Mouse (Mus musculus) lung, embryonic 14.5 days (tissue): ENCODE results near the gene Cog5. TPM values are rescaled to one million over a fixed set of nuclear protein-coding genes. Genes with fewer than 3 reads are reported as not detected.

Experiments used
- ATAC-seq: fragments of 200-750 bp; cut with Nextera tagmentation; 2 replicates; pipeline ENCODE4 v1.8.0; 2017; ENCODE audit warnings: mild to moderate bottlenecking, moderate TSS enrichment, moderate library complexity; ENCODE audit not compliant: insufficient read depth
- DNase-seq: peaks from one replicate; pipeline ENCODE4 v3.0.0-alpha.2; 2015
- H3K27ac ChIP-seq: fragments of 300-500 bp; sonication (generic); 2 replicates; pipeline ENCODE4 v1.5.1; 2014; ENCODE audit warnings: low read depth, mild to moderate bottlenecking, moderate library complexity
- H3K27me3 ChIP-seq: fragments of 300-500 bp; sonication (generic); 2 replicates; pipeline ENCODE4 v1.6.1; 2014; ENCODE audit warnings: low read length, control low read depth; ENCODE audit not compliant: insufficient read depth
- H3K36me3 ChIP-seq: fragments of 300-500 bp; sonication (generic); 2 replicates; pipeline ENCODE4 v1.6.1; 2014; ENCODE audit warnings: control low read depth; ENCODE audit not compliant: insufficient read depth
- H3K4me1 ChIP-seq: fragments of 300-500 bp; sonication (generic); 2 replicates; pipeline ENCODE4 v1.6.1; 2014; ENCODE audit warnings: antibody characterized with exemption, control low read depth; ENCODE audit not compliant: insufficient read depth
- H3K4me2 ChIP-seq: fragments of 300-500 bp; sonication (generic); 2 replicates; pipeline ENCODE4 v1.6.1; 2014; ENCODE audit warnings: mild to moderate bottlenecking
- H3K4me3 ChIP-seq: fragments of 300-500 bp; sonication (generic); 2 replicates; pipeline ENCODE4 v1.5.1; 2014; ENCODE audit warnings: low read depth, low read length
- H3K9ac ChIP-seq: fragments of 300-500 bp; sonication (generic); 2 replicates; pipeline ENCODE4 v1.6.1; 2014
- H3K9me3 ChIP-seq: fragments of 300-500 bp; sonication (generic); 2 replicates; pipeline ENCODE4 v1.6.1; 2016; ENCODE audit warnings: low read depth, low read length, control low read depth
- CTCF ChIP-seq: IDR thresholded peaks from 2 replicates; pipeline ENCODE4 v1.5.1; 2016; ENCODE audit warnings: antibody characterized with exemption, low read depth
- WGBS: fragments of 180-500 bp; shearing (Covaris S2); extraction: QIAGEN DNeasy Blood & Tissue Kit; methylation state at CpG from one replicate; pipeline ENCODE4 v1.1.7; 2014; 5-methylcytosine and 5-hydroxymethylcytosine counted together
- polyA plus RNA-seq: library from polyadenylated mRNA; unstranded; fragments of >200 nt; fragmentation: Nextera tagmentation; extraction: Ambion mirVana; gene quantifications from 2 replicates; pipeline ENCODE4 v1.2.1, GENCODE M21; 2014

Gene Cog5
- polyA plus RNA-seq, 1 experiment from 2014 or later: 34.0 TPM

DNA sequence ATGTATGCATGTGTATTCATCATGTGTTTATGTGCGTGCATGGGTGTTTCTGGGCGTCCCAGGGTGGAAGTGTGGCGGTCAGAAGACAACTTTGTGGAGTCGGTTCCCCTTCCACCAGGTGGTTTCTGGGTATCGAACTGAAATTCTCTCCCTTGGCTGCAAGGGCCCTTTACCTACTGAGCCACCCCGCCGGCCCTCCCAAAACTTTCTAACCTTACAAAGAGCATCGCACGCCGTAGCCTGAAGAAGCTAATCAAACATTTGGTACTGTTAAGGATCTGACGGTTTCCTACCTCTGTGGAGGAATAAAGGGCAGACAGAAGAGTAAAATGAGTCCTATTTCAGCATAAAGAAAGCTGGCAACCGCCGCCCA, 20.7 kb upstream of the Cog5 start:
- Histone ChIP-seq H3K9me3 (no peaks in the 10 kb centered on the region), H3K4me3 (peak overlapping the region; percentile 63), H3K36me3 (no peaks in the 10 kb centered on the region), H3K4me2 (peak overlapping the region; percentile 83), H3K9ac (peak overlapping the region; percentile 86), H3K4me1 (no peaks in the 10 kb centered on the region), H3K27ac (peak overlapping the region; percentile 67), H3K27me3 (no peaks in the 10 kb centered on the region)
- DNase-seq: peak; percentile 60
- TF ChIP-seq CTCF: no peak
- peak; percentile 57 for ATAC-seq
- 5% methylated on average over 13 of the region's 13 CpGs for WGBS

DNA sequence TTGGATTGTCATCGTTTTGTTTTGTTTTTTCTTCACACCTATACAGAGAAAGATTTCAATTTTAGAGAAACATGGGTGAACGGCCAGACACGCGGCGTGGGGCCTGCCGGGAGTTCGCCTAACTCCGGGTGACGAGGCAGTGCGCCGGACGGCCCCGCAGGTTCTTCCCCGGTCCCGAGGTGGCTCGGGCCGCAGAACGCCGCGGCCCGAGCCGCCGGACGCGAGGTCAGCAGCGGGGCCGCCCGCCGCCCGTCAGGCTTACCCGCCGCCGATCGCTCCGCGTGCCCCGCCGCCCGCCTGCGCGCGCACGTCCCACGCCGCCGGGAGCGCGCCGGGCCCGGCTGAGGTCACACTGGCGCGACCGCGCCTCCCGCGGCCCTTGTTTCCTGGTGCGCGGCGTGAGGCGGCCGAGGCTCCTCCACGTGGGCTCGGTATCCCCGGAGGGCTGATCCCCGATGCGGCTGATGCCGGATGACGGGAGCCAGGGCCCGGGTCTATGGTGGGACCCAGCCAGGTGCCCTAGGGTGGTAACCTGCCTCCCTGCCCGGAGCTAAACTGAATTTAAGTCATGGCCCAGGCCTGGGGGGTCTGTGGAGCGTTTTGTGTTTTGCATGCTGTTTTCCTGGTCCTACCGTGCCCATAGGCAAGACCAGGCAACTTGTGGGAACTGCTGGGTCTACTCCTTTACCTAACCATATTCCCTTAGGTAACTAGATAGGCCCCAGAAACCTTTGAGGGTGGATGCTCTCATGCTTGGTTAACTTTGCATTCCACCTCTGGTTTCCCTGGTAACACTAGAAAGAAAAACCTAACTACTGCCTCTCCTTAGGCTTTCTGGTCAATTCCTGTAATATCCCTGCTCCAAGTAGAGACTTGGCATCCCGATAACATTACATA, 20.1 kb upstream of the Cog5 start, which contains the start of gene Bcap29:
Gene Bcap29, minus strand, starts transcription at position 316 of the 897 bp plus-strand sequence.
- Histone ChIP-seq H3K36me3 (no peaks in the 10 kb centered on the region), H3K9me3 (no peaks in the 10 kb centered on the region), H3K4me1 (no peaks in the 10 kb centered on the region), H3K9ac (peak within 1 kb of the TSS; percentile 86), H3K4me3 (peak within 1 kb of the TSS; percentile 63), H3K27ac (peak within 1 kb of the TSS; percentile 67), H3K4me2 (peak within 1 kb of the TSS; percentile 83), H3K27me3 (no peaks in the 10 kb centered on the region)
- WGBS: 2% methylated on average over 73 of the region's 73 CpGs
- ATAC-seq (peak; percentile 86), DNase-seq (peak; percentile 87)
- TF ChIP-seq CTCF: no peak

- Histone ChIP-seq H3K9ac (no peak overlapping the region), H3K4me3 (no peak overlapping the region)
Observed at GRCm38 (mm10) chr12:31635240-31635607, 19.4 kb upstream of the Cog5 start.

DNA sequence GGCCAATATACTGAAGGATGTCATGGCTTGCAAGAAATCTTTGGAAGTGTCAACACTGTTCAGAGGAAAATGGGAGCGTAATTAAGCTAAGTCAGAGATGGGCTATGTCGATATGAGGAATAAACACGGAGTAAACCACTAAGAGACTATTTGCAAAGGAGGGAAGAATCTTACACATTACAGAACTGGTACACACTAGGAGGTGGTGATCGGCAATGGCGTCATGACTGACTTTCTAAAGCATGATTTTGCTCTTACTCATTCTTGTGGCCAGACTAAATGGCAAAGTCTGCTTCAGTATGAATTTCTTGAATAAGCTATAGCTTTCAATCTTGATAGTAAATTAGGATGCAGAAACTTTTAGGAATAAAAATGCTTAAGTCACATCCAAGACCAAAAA, 1.1 kb upstream of the Cog5 start:
- ATAC-seq (no peak), DNase-seq (no peak)
- Histone ChIP-seq H3K9ac (no peak overlapping the region), H3K36me3 (no peaks in the 10 kb centered on the region), H3K4me3 (peak overlapping the region; percentile 81), H3K27me3 (no peaks in the 10 kb centered on the region), H3K9me3 (no peaks in the 10 kb centered on the region), H3K4me2 (peak overlapping the region; percentile 79), H3K27ac (no peak overlapping the region), H3K4me1 (peaks cover 4% of the 10 kb centered on the region; the same call in 1 of the 2 replicates)
- no peak for TF ChIP-seq CTCF
- WGBS: 65% methylated on average over 5 of the region's 5 CpGs

More at GRCm38 (mm10) chr12:31635240-31635607, 19.4 kb upstream of the Cog5 start:
- Histone ChIP-seq H3K9me3 (no peaks in the 10 kb centered on the region), H3K4me1 (no peaks in the 10 kb centered on the region), H3K4me2 (peak overlapping the region; percentile 83), H3K27ac (no peak overlapping the region), H3K36me3 (peaks cover 3% of the 10 kb centered on the region; the same call in 1 of the 2 replicates), H3K27me3 (no peaks in the 10 kb centered on the region)
- 93% methylated on average over 3 of the region's 3 CpGs for WGBS
- TF ChIP-seq CTCF: no peak
- ATAC-seq: peak; percentile 9; the same call in 1 of the 2 replicates
- DNase-seq: no peak

DNA sequence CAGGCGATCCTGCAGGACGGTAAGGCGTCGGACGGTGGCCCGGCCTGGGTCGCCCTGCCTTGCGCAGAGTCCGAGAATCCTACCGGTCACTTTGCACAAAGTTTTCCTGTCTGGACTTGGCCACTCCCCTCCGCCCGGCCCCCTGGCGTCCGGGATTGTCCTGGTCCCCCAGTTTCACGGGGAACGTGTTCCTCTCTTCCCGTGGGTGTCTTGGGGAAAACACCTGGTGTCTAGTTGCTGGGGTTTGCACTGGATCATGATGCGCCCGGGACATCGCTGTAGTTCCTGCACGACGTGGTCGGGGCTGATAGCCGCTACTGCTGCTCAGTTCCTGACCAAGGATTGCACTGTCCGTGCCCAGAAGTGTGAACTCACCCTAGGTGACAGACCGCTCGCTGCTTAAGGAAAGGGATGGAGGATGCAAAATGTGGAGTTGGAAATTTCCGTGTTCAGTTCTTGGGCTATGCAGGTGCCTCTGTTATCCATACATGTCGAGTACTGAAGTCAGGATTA, 352 bp downstream of the Cog5 start:
- peak overlapping the region; percentile 81 for H3K4me3 ChIP-seq
- no peaks in the 10 kb centered on the region for H3K9me3 ChIP-seq
- DNase-seq: no peak
- peak overlapping the region; percentile 93 for H3K27ac ChIP-seq
- peak; percentile 63 for TF ChIP-seq CTCF
- H3K27me3 ChIP-seq: no peaks in the 10 kb centered on the region
- H3K9ac ChIP-seq: peak overlapping the region; percentile 79
- peak overlapping the region; percentile 79 for H3K4me2 ChIP-seq
- ATAC-seq: peak; percentile 89
- under 1% methylated on average over 29 of the region's 29 CpGs for WGBS
- peaks cover 4% of the 10 kb centered on the region; the same call in 1 of the 2 replicates for H3K4me1 ChIP-seq
- no peaks in the 10 kb centered on the region for H3K36me3 ChIP-seq

- TF ChIP-seq CTCF: no peak
- ATAC-seq: no peak
- no peaks in the 10 kb centered on the region for H3K9me3 ChIP-seq
- H3K9ac ChIP-seq: no peak overlapping the region
- peaks cover 4% of the 10 kb centered on the region; the same call in 1 of the 2 replicates for H3K4me1 ChIP-seq
- H3K4me3 ChIP-seq: no peak overlapping the region
- H3K27me3 ChIP-seq: no peaks in the 10 kb centered on the region
- H3K4me2 ChIP-seq: no peak overlapping the region
- 0 out of 2 replicates have a peak, but pooled peaks cover 2% of the 10 kb centered on the region for H3K36me3 ChIP-seq
- WGBS: 94% methylated on average over 2 of the region's 2 CpGs
- no peak for DNase-seq
- H3K27ac ChIP-seq: no peak overlapping the region
Observed at GRCm38 (mm10) chr12:31656841-31657240, 2.2 kb downstream of the Cog5 start.

GRCm38 (mm10) chr12:31665999-31666398, 11.3 kb downstream of the Cog5 start:
- H3K27me3 ChIP-seq: no peaks in the 10 kb centered on the region
- DNase-seq (no peak), ATAC-seq (no peak)
- H3K4me2 ChIP-seq: no peak overlapping the region
- peaks cover 42% of the 10 kb centered on the region for H3K36me3 ChIP-seq
- no peak overlapping the region for H3K9ac ChIP-seq
- H3K4me3 ChIP-seq: no peak overlapping the region
- 75% methylated on average over 6 of the region's 6 CpGs for WGBS
- H3K27ac ChIP-seq: no peak overlapping the region
- H3K9me3 ChIP-seq: no peaks in the 10 kb centered on the region
- TF ChIP-seq CTCF: no peak
- no peaks in the 10 kb centered on the region for H3K4me1 ChIP-seq
